Mouse (Mus musculus) brain, embryonic 14.5 days (tissue): ENCODE measurements around the gene Trim44.

Experiments used
- CTCF ChIP-seq: fragments of 200-500 bp; IDR thresholded peaks from 2 replicates; pipeline ENCODE4 v1.5.1; 2012; ENCODE audit warnings: inconsistent platforms, mild to moderate bottlenecking, moderate library complexity, borderline replicate concordance; ENCODE audit not compliant: insufficient read depth, insufficient read length; ENCODE audit errors: extremely low read depth
- POLR2A ChIP-seq: fragments of 200-500 bp; IDR thresholded peaks from 2 replicates; pipeline ENCODE4 v1.6.1; 2012; ENCODE audit warnings: mild to moderate bottlenecking, inconsistent platforms, borderline replicate concordance; ENCODE audit not compliant: poor library complexity, insufficient read depth, insufficient read length, severe bottlenecking; ENCODE audit errors: extremely low read depth

- TF ChIP-seq CTCF (no peak), POLR2A (no peak)
Measured at GRCm38 (mm10) chr2:102331092-102331491, 76.5 kb downstream of the Trim44 start.
